Mouse (Mus musculus): Measurements from ENCODE around the gene Cdkl3. TPM values are rescaled to one million over a fixed set of nuclear protein-coding genes. Genes with fewer than 3 reads are reported as not detected.

Gene Cdkl3
- polyA plus RNA-seq, 1 experiment from 2014 or later = 13.9 TPM

GRCm38 (mm10) chr11:52127760-52128159 is 123.7 kb downstream of the Cdkl3 start:
- WGBS = 71% methylated on average over 5 of the region's 5 CpGs
- no peaks in the 10 kb centered on the region for H3K27me3 ChIP-seq
- no peaks in the 10 kb centered on the region for H3K4me1 ChIP-seq
- H3K27ac ChIP-seq = no peak overlapping the region
- no peak; the same call in 1 of the 2 replicates for ATAC-seq (ENCODE audit: insufficient number of reproducible peaks, insufficient read depth, low FRiP score, low TSS enrichment, low read depth)
- no peaks in the 10 kb centered on the region for H3K9me3 ChIP-seq
- peaks cover 36% of the 10 kb centered on the region for H3K36me3 ChIP-seq
- no peak overlapping the region for H3K4me2 ChIP-seq
- H3K4me3 ChIP-seq = no peak overlapping the region
- H3K9ac ChIP-seq = no peak overlapping the region

GRCm38 (mm10) chr11:52128316-52129061 is 124.5 kb downstream of the Cdkl3 start:
- Histone ChIP-seq H3K9me3 (no peaks in the 10 kb centered on the region; the same call in 1 of the 2 replicates), H3K27me3 (no peaks in the 10 kb centered on the region), H3K4me3 (no peak overlapping the region), H3K4me1 (no peaks in the 10 kb centered on the region), H3K4me2 (no peak overlapping the region), H3K9ac (no peak overlapping the region), H3K36me3 (peaks cover 30% of the 10 kb centered on the region), H3K27ac (no peak overlapping the region)
- ATAC-seq (ENCODE audit: insufficient number of reproducible peaks, insufficient read depth, low FRiP score, low TSS enrichment, low read depth) = no peak
- WGBS = 69% methylated on average over 5 of the region's 5 CpGs

GRCm38 (mm10) chr11:52129171-52129570 is 125.2 kb downstream of the Cdkl3 start:
- H3K9me3 ChIP-seq = no peaks in the 10 kb centered on the region; the same call in 1 of the 2 replicates
- H3K4me1 ChIP-seq = no peaks in the 10 kb centered on the region
- ATAC-seq (ENCODE audit: insufficient number of reproducible peaks, insufficient read depth, low FRiP score, low TSS enrichment, low read depth) = 0 out of 2 replicates have a peak, but pooled peaks have one; percentile 7
- H3K9ac ChIP-seq = no peak overlapping the region
- no peak overlapping the region for H3K4me3 ChIP-seq
- no peaks in the 10 kb centered on the region for H3K27me3 ChIP-seq
- no peak overlapping the region for H3K4me2 ChIP-seq
- WGBS = 29% methylated on average over 3 of the region's 3 CpGs
- peak overlapping the region; percentile 13; the same call in 1 of the 2 replicates for H3K27ac ChIP-seq
- peaks cover 25% of the 10 kb centered on the region for H3K36me3 ChIP-seq

- no peaks in the 10 kb centered on the region for H3K4me1 ChIP-seq
- 0 out of 2 replicates have a peak, but pooled peaks have one; percentile 6 for ATAC-seq (ENCODE audit: insufficient number of reproducible peaks, insufficient read depth, low FRiP score, low TSS enrichment, low read depth)
- no peak overlapping the region for H3K4me3 ChIP-seq
- peaks cover 19% of the 10 kb centered on the region for H3K36me3 ChIP-seq
- WGBS = 72% methylated on average over 10 of the region's 10 CpGs
- no peak overlapping the region for H3K9ac ChIP-seq
- no peak overlapping the region for H3K4me2 ChIP-seq
- peak overlapping the region; percentile 13 for H3K27ac ChIP-seq
- no peaks in the 10 kb centered on the region for H3K27me3 ChIP-seq
- H3K9me3 ChIP-seq = peaks cover 2% of the 10 kb centered on the region
Observed at GRCm38 (mm10) chr11:52129621-52130450, 125.8 kb downstream of the Cdkl3 start.

GRCm38 (mm10) chr11:52130451-52131068 is 126.5 kb downstream of the Cdkl3 start:
- Histone ChIP-seq H3K4me3 (no peak overlapping the region), H3K27ac (no peak overlapping the region), H3K36me3 (peaks cover 12% of the 10 kb centered on the region; the same call in 1 of the 2 replicates), H3K9ac (no peak overlapping the region), H3K4me1 (no peaks in the 10 kb centered on the region), H3K27me3 (no peaks in the 10 kb centered on the region), H3K9me3 (peaks cover 9% of the 10 kb centered on the region), H3K4me2 (no peak overlapping the region)
- 0 out of 2 replicates have a peak, but pooled peaks have one; percentile 15 for ATAC-seq (ENCODE audit: insufficient number of reproducible peaks, insufficient read depth, low FRiP score, low TSS enrichment, low read depth)
- 85% methylated on average over 7 of the region's 7 CpGs for WGBS

Small RNA genes lying within 50 kb of the gene (microRNA-seq; reads per million reads assigned to microRNA genes)
- gene Gm24157 (not detected), gene Mir3061 (13.9 reads per million, percentile 31 among the genes with 10 or more reads in this experiment)

Other genes starting within 250 kb of the Cdkl3 start
- 15.3 and 18.3 TPM in 2 replicates for gene Sec24a, start 240.6 kb upstream of the Cdkl3 start, polyA plus RNA-seq (2015; fragmentation: Nextera tagmentation; extraction: Ambion mirVana)
- gene Sar1b, start 240.5 kb upstream of the Cdkl3 start, polyA plus RNA-seq (2015; fragmentation: Nextera tagmentation; extraction: Ambion mirVana) = 89.3 and 96.5 TPM in 2 replicates
- gene Jade2, start 146.6 kb upstream of the Cdkl3 start, polyA plus RNA-seq (2015; fragmentation: Nextera tagmentation; extraction: Ambion mirVana) = 2.7 and 3.1 TPM in 2 replicates
- 98.8 and 104 TPM in 2 replicates for gene Cdkn2aipnl, start 36.6 kb upstream of the Cdkl3 start, polyA plus RNA-seq (2015; fragmentation: Nextera tagmentation; extraction: Ambion mirVana)
- 233 and 245 TPM in 2 replicates for gene Ube2b, start 3.5 kb upstream of the Cdkl3 start, polyA plus RNA-seq (2015; fragmentation: Nextera tagmentation; extraction: Ambion mirVana)
- gene Ppp2ca, start 94.5 kb downstream of the Cdkl3 start, polyA plus RNA-seq (2015; fragmentation: Nextera tagmentation; extraction: Ambion mirVana) = 83.5 and 90.8 TPM in 2 replicates
- gene Olfr1373, start 141.3 kb downstream of the Cdkl3 start, polyA plus RNA-seq (2015; fragmentation: Nextera tagmentation; extraction: Ambion mirVana) = not detected in 2 replicates
- gene Olfr1371, start 209.8 kb downstream of the Cdkl3 start, polyA plus RNA-seq (2015; fragmentation: Nextera tagmentation; extraction: Ambion mirVana) = not detected in 2 replicates
- 945 and 951 TPM in 2 replicates for gene Skp1a, start 227.8 kb downstream of the Cdkl3 start, polyA plus RNA-seq (2015; fragmentation: Nextera tagmentation; extraction: Ambion mirVana)